Mouse (Mus musculus) adrenal gland, adult 2 months (tissue): ENCODE measurements at regions not wholly inside any gene's neighbourhood (a gene's known extent, or its start where the extent isn't known, plus 50 kb on each side); places are given as distances from the start of the nearest gene placed in this dataset.

Experiments
- DNase-seq: peaks from one replicate; pipeline ENCODE4 v3.0.0; 2021

DNA sequence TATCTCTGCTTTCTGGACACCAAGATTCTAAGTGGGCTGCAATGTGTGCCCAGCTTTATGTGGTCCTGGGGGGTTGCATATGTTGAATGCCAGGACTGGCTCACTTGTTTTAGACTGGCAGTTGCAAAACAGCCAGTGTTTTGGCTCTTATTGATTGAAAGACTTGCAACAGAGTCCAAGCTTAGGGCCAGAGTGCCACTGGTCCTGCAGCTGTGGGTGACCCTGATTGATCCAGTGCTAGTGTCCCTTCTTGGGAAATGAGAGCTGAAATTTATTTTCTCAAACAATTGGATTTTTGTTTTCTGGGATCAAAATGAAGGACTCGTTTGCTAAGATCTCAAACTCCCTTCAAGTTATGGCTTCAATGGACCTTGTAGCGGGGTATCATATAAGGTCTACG is 603.4 kb downstream of the Epha4 start:
- DNase-seq, result peak; percentile 6

DNA sequence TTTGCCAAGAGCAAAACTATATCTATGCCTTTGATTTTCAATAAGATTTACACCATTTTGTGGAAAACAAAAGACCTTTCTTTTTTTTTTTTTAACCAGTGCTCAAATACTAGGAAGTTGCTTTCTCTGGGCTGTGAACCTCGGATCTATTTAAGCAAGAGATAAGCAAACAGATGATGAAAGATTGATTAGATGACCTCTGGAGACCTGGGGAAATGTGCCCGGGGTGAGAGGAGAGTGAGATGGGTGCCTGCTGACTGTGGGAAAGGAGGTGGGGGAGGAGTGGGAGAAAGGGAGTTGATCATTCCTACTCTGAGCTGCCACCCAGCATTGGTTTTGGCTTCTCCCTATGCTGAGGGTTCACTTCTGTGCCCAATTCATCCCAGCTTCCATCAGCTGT is 595.3 kb downstream of the Epha4 start:
- peak; percentile 2 for DNase-seq

DNA sequence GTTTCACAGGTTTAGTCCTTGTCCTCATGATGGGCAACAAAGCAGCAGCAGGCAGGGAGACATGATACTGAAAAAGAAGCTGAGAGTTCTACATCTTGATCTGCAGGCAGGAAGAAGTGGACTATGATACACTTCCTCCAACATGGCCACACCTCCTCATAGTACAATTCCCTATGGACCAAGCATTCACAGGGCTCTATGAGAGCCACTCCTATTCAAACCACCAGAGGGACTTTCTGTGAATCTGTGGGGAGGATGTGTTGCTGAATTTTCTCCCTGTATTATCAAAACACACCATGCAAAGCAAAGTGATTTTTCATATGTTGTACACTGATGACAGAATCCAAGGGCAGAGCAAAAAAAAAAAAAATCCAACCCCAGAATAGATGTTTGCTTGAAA is 594.3 kb downstream of the Epha4 start:
- no peak for DNase-seq

DNA sequence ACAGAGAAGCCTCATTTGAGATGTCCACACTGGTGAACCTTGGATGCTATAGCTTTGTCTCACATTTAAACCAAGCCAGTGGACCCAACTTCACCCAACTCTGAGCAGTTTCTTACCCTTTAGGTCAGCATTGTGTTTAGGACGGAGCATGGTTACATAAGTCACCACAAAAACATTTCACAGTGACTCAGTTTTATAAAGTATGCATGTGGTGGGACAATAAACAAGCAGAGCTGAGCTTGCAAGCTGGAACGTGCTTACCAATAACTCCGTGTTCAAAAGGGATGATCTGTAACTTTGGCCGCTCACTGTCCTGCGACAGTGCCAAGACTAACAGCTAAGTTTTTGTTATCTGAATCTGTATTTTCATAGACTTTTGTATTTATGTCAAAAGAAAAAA is 587.8 kb downstream of the Epha4 start:
- DNase-seq, result no peak

DNA sequence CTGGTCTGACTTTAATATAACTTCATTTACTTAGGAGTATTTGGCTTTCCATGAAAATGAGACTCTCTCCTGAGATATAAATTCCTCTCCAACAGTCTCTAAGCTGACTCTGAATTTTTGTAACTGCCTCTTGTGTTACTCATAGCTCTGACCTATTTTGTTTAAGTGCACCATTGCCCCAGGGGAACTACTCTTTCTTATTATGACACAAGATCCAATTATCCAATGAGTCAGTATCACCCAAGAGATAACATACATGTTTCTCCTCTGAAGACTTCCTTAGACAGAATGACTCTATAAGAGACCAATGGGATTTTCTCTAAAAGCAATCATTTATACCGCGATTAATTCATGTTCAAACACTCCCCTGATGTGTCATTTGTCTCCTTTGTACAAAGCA is 586.9 kb downstream of the Epha4 start:
- no peak for DNase-seq

DNA sequence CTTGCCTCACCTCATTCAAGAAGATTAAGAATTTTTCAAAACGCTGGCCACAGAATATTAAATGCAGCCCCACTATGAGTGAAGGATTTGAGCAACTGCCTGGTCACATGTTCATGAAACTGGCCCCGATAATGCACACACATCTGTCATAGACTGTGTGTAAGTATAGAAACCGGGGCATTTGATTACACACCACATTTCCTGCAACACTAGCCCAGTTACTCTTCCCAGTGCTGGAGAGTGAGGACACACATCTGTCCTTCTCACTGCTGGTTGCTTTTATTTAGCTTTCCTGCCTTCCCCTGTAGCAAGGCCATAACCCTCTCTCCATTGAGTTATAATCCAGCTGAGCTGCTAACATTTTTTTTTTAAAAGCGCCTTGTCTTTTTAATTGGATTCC is 581.4 kb downstream of the Epha4 start:
- no peak for DNase-seq

DNA sequence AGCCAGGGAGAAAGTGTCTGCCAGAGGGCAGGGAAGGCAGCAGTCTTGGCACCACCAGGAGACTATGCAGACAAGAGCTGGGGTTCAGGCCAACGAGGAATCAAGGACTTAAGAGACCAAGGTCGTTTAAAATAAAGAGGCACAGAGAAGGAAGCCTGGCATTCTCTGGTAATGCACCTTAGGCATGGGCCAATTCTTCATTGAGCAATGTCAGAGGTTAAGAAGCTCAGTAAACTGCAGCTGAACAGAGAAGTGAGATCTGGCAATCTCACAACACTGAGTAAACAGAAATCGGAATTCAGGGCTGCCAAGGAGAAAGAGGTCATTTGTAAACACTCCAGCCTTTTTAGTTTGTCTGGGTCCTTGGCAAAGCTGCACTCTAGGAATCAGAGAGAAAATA is 572.2 kb downstream of the Epha4 start:
- DNase-seq, result peak; percentile 53

DNA sequence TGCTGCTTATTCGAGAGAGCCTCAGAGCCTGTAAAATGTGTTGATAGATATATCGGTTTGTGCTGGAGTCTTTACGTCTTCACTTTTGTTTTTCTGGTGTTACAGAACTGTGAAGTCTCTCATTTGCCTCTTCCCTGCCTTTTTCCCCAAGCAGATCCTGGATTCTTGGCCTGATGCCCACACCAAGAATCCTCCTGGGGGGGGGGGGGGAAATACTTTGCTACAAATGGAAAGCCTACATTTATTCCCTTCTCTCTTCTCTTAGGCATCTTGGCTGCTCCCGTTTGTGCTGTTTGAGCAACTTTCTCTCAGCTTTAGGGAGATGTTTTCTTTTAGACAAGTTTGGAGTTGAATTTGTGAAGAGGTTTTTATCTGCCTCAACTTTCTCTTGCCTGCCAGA is 570.8 kb downstream of the Epha4 start:
- DNase-seq, result no peak

DNA sequence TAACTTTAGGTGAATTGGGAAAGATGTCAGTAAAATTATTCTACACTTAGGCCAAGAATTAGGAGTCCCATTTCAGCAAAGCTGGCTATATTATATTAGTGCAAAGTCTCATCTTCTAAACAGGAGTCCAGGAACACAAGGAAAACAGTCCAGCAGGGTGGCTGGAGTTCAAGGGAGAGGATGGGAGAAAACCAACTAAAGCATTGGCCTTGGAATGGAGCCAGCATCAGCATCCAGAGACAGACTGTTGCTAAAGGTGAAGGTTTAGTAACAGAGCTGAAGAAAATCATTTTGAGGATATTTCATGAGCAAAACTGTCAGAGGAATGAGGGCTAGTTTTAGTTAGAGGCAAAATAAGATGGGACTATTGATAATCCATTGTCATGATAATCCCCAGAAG is 559.9 kb downstream of the Epha4 start:
- DNase-seq, result peak; percentile 53

DNA sequence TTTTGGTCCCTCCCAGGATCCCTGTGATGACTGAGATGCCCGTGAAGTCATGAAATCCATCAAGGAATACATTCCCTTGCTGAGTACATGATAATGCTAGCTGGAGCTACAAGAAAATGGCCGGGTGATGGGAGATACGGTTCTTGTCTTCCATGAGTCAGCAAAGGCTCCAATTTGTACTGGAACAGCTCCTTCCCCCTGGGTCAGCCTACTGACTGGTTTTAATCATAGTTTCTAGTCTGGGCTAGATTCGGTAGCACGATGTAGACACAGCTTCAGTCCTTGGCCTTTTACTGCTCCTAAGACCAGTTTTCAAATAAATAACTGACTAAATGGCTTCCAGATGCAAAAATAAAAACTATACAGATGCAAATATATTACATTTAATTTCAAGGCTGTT is 557.5 kb downstream of the Epha4 start:
- no peak for DNase-seq

DNA sequence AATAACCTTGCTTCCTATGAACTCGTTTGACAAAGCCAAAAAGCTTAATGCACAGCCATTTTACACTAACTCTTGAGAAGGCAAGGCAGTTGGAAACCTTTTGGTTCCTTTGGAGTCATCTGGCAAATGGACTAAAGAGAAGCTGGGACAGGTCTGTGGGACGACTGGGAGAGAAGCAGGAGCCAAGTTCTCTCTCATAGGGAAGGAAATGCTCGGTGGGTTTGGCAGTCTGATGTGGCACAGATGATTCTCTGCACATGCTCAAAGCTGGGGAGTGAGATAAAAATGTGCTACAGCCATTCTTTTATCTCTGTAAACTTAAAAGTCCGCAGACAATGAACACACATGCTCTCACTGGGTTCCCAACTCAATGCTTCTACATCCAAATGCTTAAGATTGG is 556.2 kb downstream of the Epha4 start:
- DNase-seq, result no peak

DNA sequence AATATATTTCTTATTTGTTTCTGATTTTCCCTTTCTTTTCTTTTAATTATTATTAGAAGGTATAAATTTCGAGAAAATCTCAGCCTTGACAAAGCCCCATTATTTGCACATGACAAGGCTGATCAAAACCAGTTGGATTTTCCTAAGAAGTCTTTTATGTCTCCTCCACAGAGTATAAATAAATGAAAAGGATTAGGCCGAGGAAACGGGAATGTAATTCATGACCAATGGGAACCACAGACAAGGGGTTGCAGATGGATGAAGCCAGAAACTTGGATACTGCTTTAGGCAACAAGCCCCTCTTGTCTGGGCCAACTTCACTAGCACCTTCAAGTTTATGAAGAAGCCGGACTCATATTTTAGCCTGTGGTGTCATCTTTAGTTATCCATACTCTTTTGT is 542.4 kb downstream of the Epha4 start:
- DNase-seq, result no peak

DNA sequence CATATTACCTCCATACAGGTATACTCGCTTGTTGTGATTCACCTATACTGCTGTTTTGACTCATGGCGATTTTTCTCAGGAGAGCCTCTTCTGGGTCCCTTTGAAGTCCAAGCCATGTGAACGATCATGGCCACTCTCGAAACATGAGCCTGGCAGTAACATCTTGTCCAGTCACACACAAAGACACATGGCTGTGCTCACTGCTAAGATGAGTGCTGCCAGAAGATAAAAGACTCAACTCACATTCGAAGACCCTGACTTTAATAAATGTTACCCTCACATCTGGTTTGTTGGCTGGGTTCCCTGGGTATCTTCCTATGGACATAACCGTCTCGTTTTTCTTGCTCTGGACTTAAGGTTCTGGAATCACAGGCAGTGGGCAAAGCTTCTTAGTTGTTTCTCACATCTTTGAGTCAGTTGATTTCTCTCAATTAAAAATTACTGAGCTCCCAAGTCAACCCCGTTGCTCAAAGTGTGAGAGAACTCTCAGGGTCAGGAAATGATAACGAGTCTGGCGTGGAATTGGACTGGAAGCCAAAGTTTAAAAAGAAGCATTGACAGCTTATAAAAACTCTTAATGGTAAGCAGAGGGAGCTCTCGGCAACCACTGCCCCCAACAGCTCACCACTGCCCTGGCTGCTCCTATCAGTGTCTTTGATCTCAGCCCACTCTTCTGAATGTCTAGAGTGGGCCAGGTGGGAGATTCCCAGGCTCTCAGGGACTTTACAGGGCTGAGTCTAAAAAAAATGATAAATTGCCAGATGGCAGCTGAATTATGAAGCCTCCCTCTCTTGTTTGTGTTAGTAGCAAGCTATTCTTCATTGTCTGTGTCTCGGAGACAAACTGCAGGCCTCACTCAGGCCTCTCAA is 539.6 kb downstream of the Epha4 start:
- no peak for DNase-seq

DNA sequence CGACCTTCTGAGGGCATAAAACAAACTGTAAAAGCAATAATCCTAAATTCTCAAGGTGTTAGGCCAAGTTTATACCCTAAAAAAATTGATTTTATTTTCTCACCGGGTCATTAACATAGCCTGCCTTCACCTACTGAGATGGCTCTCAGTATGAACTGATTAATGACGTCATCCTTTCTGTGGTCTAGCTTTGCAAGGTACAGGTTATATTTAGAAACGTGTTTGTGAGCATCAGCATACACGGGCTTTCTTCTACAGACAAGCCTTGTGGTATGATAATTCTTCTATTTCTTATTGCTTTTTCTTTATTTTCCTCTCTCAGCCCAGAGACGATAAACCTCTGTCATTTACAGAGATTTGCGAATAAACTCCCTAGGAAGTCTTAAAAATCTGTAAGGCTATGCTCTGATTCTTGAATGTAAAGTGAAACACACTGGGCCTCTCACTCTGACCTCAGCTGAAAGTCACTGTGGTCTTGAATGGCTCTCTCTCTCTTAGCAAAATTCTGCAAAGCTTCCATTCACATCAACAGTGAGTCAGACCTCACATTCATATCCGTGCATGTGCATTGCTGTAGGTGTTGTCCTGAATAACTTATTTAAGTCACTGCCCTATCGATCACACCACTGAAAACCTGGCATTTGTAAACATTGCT is 534.3 kb downstream of the Epha4 start:
- DNase-seq, result no peak

DNA sequence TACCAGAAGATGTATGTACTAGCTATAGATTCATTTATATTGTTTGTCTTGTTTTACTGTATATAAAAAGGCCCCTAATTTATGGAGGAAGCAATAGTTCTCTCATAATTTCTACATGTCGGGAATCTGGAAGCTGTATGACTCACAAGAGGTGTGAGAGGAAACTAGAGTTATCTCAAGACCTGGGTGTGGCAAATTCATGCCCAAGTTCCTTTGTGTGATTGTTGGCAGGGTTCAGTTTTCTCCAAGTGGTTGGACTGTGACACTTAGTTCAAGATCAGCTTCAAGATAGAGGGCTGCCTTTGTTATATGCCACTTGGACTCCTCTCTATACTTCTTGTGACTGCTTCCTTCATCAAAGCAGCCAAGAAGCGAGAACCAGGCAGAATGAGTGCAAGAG is 521.1 kb downstream of the Epha4 start:
- no peak for DNase-seq

DNA sequence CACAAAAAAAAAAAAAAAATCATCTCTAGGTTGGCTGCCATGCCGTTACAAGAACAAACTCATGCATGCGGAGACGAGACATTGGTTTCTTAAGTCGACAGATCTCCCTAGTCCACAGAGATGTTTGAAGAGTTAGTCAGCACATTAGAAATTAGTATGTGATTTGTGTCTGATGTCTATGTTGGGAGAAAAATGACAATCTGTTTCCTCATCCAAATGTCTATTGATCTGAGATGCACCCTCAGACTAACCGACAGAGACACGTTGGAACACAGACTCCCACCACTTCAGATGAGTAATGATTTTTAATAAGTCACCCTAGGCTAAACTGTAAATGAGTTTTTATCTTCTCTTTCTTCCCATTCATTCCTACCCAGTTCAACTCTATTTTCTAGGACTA is 506.9 kb downstream of the Epha4 start:
- DNase-seq, result no peak

DNA sequence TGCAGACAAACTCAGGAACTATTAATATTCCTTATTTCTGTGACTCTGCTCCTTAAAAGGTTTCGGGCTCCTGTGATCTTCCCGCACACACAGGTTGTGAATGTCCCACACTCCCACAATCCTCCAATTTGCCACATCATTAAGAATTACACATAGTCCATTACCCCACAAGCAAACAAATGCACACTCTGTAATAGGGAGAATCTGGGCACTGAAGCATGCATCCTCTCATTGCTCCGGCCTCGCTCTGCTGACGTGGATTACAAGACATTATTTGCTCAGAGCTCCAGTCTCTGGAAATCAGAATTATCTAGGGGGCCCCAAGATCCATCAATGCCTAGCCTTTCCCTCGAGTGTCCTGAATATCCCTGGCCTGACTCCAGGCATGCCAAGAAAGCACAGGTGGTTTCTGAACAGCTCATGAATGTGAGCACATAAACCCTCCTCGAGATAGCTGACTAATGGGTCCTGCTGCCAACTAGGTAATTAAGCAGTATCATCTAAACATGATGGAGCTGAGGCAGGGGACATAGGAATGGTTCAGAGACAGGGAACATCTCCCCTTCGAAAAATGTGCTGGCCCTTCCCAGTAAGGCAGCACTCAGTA is 504.2 kb downstream of the Epha4 start:
- DNase-seq, result no peak

DNA sequence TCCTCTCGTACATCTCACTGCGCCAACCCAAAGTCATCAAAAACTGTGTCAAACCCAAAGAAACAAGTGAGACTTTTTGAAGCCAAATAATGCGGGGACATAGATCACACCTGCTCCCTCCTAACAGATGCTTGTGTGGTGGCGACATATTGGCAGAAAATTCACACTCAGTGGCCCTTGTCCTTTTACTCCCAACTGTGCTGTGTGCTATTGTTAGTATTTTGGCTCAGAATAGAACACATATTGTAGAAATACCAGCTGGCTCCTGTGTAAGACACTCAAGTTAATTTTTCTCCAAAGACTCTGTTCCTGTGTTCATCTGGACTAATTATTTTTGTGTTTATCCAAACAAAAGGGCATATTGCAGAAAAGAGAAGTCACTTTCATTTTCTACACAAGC is 487.2 kb downstream of the Epha4 start:
- DNase-seq, result no peak

DNA sequence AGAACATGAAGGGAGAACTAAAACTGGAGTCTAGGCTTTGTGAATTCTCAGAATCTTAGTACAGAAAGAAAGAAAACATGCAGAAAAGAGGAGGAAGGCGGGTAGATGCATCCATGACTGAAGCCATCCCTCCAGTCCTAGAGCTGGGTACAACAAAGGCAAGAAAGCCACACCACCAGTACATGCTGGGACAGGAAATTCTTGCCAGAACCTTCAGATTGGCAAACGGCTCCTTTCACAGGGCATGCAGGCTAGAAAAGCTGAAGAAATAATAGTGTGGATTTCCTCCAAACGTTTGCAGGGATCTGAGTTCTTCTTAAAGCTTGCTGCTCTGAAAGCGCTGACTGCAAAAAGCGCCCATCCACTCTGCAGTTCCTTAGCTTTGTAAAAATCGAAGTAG is 486.7 kb downstream of the Epha4 start:
- DNase-seq, result no peak

DNA sequence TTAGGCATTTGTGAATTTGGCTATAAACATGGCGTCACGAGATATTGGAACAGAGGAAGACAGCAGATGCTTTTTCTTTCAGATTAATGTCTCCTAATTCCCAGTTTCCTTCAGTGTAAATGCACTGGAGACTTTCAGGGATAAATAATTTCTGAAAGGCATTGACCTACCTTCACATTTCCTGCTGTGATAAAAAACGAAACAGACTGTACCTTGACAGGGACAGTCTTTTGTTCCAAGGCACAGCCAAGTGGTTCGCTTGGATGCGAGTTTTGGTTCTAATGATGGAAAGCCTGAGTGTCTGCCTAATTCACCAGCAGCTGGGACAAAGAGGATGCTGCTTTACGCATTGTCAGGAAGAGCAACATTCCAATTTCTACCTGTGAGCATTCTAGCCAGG is 485.8 kb downstream of the Epha4 start:
- no peak for DNase-seq

DNA sequence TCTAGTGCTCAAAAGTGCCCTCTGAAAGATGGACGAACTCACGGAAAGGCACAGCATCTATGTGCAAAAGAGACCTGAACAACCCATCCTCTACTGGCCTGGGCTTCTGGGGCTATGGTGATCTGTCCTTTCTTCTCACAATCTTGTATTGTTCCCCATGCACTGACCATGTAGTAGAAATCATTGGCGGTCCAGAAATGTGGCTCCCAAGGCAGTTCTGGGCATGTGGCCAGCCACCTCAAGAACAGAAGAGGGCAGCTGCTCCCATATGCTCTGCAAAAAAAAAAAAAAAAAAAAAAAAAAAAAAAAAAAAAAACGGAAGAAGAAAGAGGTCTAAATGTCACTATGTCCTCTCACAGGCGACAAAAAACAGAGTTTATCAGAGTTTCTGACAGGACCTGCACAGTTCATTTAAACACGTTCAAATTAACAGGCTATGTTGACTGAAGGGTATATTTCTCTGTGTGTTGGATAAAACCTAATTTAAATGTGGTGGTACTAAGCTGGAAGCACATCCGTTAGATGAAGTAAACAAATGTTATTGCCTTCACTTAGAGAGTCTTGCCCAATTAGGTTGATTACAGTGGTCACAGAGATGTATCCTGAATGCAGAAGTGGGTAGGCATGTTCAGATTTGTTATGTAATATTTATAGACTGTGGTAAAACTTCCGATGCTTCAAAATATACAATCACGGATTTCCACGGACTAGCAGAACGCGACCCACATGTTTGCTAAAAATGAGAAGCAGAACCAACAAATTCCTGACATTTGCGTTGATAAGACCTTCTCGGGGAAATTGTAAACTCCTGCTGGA is 470.9 kb downstream of the Epha4 start:
- peak; percentile 33 for DNase-seq

DNA sequence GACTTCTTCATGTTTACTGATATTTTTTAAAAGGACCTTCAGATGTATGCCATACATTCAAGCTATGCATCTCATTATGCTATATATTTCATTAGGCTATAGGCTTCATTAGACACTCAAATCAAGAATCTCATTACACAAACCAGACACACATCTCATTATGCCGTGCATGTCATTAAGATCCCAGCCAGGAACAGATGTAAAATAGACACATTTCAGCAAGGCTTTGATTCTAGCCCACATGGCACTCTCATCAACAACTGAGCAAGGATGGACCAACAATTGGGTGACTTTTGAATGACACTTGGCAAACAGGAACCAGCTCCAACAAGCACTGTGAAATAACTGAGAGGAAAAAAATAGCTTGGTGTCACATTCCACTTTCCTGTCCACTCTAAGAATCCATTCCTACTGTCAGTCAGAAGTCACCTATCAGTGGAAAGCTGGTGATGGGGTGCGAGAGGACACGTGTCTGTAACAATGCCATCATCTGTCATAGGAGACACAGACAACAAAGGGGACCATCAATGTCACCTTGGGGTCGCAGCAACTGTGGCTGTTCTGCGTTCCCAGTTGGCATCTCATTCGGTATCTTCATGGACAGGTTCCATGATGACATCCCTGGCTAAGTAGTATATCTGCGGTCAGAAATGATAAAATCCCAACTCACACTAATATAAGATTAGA is 466.0 kb downstream of the Epha4 start:
- DNase-seq, result no peak
